Mouse (Mus musculus): Measurements from ENCODE around the gene C2cd2.

C2cd2 gene

GRCm38 (mm10) chr16:97882891-97883290, 79.5 kb downstream of the C2cd2 start:
- no peak for DNase-seq (ENCODE audit: low spot score)

GRCm38 (mm10) chr16:97879134-97879533, 83.3 kb downstream of the C2cd2 start:
- DNase-seq (ENCODE audit: low spot score): peak; percentile 69

DNA sequence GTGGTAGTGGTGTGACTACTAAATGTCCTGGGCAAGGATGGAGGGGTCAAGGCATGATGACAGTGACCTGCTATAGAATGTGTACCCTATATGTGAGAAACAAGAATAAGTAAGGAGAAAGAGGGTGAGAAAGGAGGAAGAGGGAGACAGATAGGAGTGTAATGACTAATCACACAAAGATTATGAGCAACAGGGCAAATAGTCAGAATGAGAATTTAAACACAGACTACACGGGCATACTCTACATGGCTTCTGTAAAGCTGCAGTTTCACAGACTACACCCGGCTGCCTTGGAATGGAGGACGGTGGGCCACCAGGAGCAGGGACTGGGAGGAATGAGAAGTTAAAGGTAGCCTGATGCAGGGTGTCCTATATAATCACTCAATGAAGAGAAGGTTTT, 84.9 kb downstream of the C2cd2 start:
- DNase-seq (ENCODE audit: low spot score): no peak

GRCm38 (mm10) chr16:97875101-97875500, 87.3 kb downstream of the C2cd2 start:
- no peak for DNase-seq (ENCODE audit: low spot score)

DNA sequence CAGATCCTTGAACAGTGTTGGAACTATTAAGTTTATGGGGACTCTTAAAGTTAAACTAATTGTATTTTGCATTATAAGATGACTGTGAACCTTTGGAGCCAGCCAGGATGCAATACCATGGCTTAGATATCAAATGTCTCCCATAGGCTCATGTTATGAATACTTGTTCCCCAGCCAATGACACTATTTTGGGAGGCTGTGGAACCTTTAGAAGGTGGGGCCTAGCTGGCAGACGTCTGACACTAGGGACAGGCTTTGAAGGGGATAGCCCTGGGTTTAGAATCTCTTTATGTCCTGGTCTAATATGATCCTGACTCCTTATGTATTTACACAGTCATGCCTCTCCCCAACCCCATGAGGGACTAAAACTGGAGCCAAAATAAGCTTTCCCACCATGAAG, 88.0 kb downstream of the C2cd2 start:
- DNase-seq (ENCODE audit: low spot score): no peak

- DNase-seq (ENCODE audit: low spot score): no peak
These were observed 89.7 kb downstream of the C2cd2 start for GRCm38 (mm10) chr16:97872657-97873056.

GRCm38 (mm10) chr16:97869193-97870102, 93.0 kb downstream of the C2cd2 start:
- no peak for DNase-seq (ENCODE audit: low spot score)

DNA sequence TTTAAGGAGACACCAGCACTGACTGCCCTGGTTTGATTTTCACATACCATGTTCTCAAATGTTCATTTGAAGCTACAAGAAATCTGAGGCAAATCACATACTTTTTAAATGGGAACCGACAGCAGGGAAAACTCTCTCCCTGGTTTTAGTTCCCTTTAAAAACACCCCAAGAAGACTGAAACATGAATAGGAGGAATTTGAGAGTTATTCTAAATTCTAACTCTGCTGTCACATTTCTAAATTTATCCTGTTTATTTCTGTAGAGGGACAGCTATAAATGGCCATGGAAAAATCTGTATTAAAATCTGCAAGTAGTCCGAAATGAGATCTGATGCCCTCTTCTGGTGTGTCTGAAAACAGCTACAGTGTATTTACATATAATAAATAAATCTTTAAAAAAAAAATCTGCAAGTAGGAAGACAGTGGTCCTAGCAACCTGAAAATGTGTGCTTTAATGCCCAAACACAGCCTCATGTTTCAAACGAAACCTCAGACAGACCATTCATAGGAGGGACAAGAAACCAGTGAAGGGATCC, 98.4 kb downstream of the C2cd2 start:
- no peak for DNase-seq (ENCODE audit: low spot score)

DNA sequence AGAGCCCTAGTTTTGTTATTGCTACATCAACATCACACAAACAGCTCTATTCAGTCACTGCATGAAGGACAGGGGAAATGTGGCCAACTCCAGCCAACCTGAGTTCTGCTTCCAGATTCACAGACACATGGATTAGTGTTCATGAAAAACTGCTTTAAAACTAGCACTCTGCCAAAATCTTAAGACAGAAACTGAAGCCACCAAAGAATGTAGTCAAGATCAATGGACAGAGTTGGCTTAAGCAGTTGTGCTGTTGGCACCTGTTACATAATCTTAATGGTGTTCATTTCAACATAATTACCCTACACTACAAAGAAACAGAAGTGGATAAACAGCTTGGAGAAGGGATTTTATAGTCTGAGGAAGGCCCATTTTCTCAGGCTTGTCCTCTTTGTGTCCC, 106.3 kb downstream of the C2cd2 start:
- DNase-seq (ENCODE audit: low spot score): no peak

- DNase-seq (ENCODE audit: low spot score): peak; percentile 91
These were observed 110.6 kb downstream of the C2cd2 start, which contains the start of gene Prdm15 for GRCm38 (mm10) chr16:97851741-97852319. Prdm15 (minus strand) TSS chr16:97851850.

- DNase-seq (ENCODE audit: low spot score): peak; percentile 81
These were observed 111.2 kb downstream of the C2cd2 start for GRCm38 (mm10) chr16:97851061-97851740.

DNA sequence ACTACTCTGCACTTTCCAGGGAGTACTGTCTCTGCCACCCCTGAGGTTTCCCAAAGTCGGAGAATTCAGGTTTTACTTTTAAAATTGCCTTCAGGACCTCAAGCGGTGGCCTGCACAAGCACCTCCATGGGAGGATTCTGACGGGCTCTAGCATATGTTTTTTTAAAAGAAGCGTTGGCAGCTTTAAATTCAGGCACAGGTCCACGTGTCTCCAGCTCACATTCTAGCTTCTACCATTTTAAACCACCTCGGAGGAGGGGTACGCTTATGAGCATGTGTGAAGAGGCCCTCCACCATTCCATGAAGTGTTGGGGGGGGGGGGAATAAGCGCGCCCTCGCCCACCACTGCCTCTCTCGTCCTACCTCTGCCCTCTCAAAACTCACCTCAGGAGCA, 111.7 kb downstream of the C2cd2 start:
- DNase-seq (ENCODE audit: low spot score): peak; percentile 46

DNA sequence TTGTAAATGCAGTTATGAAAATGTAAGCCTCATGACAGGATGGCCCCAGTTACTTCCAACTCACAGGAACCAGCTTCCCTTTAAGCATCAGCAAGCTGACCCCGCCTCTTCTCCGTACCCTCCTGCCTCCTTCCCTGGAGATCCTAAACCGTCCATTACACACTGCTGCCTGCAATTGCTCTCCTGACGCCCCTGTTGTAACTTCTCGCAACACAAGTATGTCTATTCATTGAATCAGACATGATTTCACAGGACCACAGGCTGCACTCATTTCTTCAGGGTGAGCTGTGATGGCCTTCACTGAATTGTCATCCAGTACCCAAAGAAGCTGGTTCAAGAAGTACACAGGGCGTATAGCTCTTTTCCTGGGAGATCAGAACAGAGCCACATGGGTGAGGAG, 113.6 kb downstream of the C2cd2 start:
- no peak for DNase-seq (ENCODE audit: low spot score)

DNA sequence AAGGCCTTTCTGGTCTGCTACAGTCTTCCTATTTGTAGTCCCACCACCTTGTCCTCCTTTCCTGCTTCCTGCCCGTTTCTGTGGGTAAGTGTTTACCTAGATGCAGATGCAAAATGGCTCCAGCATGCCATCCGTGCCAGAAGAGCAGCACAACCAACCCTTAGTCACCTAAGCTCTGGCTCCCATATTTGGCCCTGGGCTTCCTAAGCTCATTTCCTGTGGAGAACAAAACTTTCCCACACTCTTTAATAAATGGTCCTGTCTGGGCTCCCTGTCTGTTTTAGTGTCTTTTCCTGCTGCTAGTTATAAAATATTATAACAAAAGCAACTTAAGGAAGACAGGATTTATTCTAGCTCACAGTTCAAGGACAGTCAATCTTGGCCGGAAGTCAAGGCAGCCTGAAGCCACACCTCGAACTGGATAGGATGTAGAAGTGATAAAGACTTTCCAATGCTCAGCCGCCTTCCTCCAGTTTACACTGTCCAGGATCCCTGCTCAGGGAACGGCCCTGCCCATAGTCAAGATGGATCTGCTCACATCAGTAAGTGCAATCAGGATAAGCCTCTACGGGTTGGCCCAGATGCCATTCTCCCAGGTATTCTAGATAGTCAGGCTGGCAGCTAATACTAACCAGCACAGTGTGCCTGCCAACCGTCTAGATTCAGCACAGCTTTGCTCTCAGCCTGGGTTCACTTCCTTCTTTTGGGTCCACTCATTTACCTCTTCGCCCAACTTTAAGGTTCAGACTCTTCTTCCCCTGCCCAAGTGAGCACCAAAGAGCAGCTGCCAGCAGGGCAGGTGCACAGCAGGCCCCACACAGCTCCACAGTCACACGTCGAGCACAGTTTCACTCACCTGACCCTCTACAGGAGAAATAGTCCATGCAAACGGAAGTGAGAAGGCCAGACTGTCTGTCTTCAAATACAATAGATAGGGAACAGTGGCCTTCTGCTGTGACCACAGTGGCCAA, 117.1 kb downstream of the C2cd2 start:
- no peak for DNase-seq (ENCODE audit: low spot score)

DNA sequence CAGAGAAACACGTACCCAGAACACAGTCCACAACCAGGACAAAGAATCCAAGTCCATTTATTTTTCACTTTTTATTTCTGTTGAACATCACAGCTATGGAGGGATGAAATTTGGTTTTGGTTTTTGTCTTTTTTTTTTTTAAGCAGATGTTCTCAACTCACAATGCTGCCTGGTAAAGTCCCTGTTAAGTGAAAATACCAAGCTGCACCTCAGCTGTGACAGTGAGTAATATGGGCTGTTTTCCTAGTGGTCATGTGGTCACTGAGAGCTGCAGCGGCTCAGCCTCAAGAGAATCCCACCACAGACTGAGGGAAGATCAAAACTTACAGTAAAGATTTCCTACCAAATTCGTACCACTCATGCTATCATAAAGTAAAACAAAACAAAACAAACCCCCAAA, 130.2 kb downstream of the C2cd2 start:
- no peak for DNase-seq (ENCODE audit: low spot score)

DNA sequence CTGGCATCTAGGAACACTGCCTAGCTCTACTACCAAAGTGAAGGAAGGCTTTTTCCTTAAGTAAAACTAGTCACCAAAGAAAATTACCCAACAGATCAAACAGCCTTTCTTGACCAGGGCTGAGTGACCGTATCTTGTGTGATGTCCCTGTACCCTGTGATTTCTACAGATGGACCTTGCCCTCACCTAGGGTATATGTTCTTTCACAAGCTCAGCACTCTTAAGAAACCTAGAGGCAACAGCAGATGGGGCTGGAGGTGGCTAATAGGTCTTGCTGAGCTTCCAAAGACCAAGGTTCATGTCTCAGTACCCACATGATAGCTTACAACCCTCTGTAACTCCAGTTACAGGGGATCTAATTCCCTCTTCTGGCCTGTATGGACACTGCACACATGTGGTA, 134.2 kb downstream of the C2cd2 start:
- DNase-seq (ENCODE audit: low spot score): no peak

DNA sequence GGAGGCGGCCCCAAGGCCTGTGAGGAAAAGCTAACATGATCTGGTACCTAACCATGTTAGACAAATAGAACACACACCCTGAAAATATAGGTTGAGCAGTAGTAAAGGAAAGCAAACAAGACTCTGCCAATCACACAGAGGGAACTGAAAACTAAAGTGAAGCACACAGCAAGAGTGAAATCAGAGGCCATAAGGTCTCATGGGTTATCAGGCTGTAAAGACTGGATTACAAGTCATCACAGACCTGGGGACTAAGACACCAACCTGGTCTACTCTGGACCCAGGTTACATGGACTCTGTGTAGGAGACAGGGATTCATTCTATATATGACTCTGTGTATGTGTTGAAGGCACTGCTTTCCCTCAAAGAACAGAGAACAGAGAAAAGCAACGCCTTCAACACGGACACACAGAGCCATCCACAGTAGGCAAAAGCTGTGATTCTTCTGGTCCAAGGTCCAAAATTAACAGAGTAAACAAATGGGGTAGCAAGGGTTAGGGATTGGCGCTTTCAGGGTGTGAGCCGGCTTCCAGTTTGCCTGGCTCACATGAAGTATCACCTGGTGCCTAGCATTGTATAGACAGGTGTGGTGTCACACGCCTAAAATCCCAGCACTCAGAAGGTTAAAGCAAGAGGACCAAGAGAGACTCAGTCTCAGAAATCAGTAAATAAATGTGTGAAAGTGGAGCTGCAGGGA, 138.9 kb downstream of the C2cd2 start:
- DNase-seq (ENCODE audit: low spot score): no peak

DNA sequence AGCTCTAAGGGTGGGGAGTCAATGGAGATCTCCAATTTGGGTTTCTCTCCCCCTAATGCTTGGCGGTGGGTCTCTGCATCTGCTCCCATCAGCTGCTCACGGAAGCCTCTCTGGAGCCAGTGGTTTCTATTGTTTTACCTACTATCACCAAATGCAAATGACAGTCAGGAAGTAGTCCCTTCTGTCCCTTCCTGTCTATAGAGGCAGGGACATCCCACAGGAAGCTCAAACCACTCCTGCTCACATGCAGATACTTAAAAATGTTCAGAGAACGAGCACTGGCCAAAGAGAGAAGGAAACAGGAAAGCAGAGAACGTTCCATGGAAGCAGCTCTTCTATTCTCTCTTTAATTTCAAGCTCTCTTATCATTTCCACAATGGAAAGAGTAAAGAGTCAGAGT, 142.9 kb downstream of the C2cd2 start:
- DNase-seq (ENCODE audit: low spot score): no peak

- DNase-seq (ENCODE audit: low spot score): no peak
These were observed 145.0 kb downstream of the C2cd2 start for GRCm38 (mm10) chr16:97817414-97817813.

DNA sequence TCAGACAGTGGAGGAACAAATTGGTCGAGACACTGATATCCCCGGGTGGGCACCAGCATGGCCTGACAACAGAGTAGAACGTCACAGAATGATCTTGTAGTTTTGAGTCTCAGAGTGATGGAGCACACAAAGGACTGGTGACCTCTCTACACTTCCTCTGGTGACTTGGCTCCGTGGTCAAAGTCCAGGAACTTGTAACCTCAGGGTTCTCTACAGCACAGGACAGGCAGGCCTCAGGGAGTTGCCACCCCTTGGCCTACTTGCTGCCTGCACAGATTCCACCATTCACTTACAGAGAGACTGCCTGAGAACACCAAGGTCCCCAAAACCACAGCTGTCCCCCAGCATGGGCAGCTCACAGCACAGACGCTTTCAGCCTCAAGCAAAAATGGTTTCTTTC, 147.1 kb downstream of the C2cd2 start:
- DNase-seq (ENCODE audit: low spot score): no peak

DNA sequence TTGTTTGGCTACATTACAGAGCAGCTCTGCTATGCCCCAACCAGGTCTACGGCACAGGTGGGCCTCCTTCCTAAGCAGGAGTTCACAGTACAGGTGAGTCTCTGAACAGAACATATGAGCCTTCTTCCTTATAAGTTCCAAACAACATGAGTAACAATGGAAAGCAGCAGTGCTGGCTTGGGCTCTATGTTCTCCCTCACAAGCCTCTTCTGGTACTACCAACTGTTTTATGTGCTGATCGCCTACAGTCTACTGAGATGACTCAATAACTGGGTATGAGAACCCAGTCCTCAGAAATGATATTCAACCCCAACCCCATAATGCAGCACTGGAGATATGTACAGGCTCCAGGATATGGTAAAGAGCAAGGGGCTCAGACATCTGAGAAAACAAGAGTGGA, 148.3 kb downstream of the C2cd2 start:
- no peak for DNase-seq (ENCODE audit: low spot score)

Measured in embryo, embryonic 10 days (tissue).